Mouse (Mus musculus) cerebellum, adult 11-12 months (tissue): ENCODE data around the gene Eef1a1.
"Not testable (repeated sequence)": the region's sequence is repeated elsewhere in the genome, so short reads cannot be mapped to it uniquely, and the experiment has no call there.

Source experiments
- DNase-seq: peaks from one replicate; pipeline ENCODE4 v3.0.0; 2022

The Eef1a1 gene

GRCm38 (mm10) chr9:78506722-78507077 is 17.7 kb upstream of the Eef1a1 start:
- DNase-seq = no peak

- DNase-seq = no peak
Observed at GRCm38 (mm10) chr9:78506002-78506721, 17.2 kb upstream of the Eef1a1 start.

GRCm38 (mm10) chr9:78505223-78505622 is 16.3 kb upstream of the Eef1a1 start:
- DNase-seq = no peak

- DNase-seq = no peak
Observed at GRCm38 (mm10) chr9:78504679-78505078, 15.7 kb upstream of the Eef1a1 start.

- no peak for DNase-seq
Observed at GRCm38 (mm10) chr9:78504133-78504532, 15.2 kb upstream of the Eef1a1 start.

GRCm38 (mm10) chr9:78503223-78504079 is 14.5 kb upstream of the Eef1a1 start:
- DNase-seq = no peak

GRCm38 (mm10) chr9:78501284-78501683 is 12.3 kb upstream of the Eef1a1 start:
- DNase-seq = no peak

GRCm38 (mm10) chr9:78500386-78500785 is 11.4 kb upstream of the Eef1a1 start:
- no peak for DNase-seq

GRCm38 (mm10) chr9:78493171-78493570 is 4.2 kb upstream of the Eef1a1 start:
- no peak for DNase-seq

GRCm38 (mm10) chr9:78492254-78492653 is 3.3 kb upstream of the Eef1a1 start:
- DNase-seq = no peak

GRCm38 (mm10) chr9:78491169-78491568 is 2.2 kb upstream of the Eef1a1 start:
- DNase-seq = no peak

GRCm38 (mm10) chr9:78488021-78488420 is 930 bp downstream of the Eef1a1 start:
- DNase-seq = not testable (repeated sequence)

- DNase-seq = no peak
Observed at GRCm38 (mm10) chr9:78484660-78485059, 4.3 kb downstream of the Eef1a1 start.

GRCm38 (mm10) chr9:78482386-78482785 is 6.6 kb downstream of the Eef1a1 start:
- DNase-seq = no peak

GRCm38 (mm10) chr9:78481423-78482331 is 7.3 kb downstream of the Eef1a1 start:
- DNase-seq = peak; percentile 99

GRCm38 (mm10) chr9:78480706-78481358 is 8.1 kb downstream of the Eef1a1 start:
- DNase-seq = peak; percentile 79

- DNase-seq = not testable (repeated sequence)
Observed at GRCm38 (mm10) chr9:78480227-78480626, 8.7 kb downstream of the Eef1a1 start.

- not testable (repeated sequence) for DNase-seq
Observed at GRCm38 (mm10) chr9:78479308-78479707, 9.6 kb downstream of the Eef1a1 start.

- DNase-seq = not testable (repeated sequence)
Observed at GRCm38 (mm10) chr9:78478009-78478605, 10.8 kb downstream of the Eef1a1 start.

- DNase-seq = no peak
Observed at GRCm38 (mm10) chr9:78477021-78477551, 11.9 kb downstream of the Eef1a1 start.

- DNase-seq = no peak
Observed at GRCm38 (mm10) chr9:78476531-78477020, 12.4 kb downstream of the Eef1a1 start.

- no peak for DNase-seq
Observed at GRCm38 (mm10) chr9:78475873-78476272, 13.1 kb downstream of the Eef1a1 start.
